ENCODE assay signal across 9 mouse cellular contexts in the genomic region with DNA sequence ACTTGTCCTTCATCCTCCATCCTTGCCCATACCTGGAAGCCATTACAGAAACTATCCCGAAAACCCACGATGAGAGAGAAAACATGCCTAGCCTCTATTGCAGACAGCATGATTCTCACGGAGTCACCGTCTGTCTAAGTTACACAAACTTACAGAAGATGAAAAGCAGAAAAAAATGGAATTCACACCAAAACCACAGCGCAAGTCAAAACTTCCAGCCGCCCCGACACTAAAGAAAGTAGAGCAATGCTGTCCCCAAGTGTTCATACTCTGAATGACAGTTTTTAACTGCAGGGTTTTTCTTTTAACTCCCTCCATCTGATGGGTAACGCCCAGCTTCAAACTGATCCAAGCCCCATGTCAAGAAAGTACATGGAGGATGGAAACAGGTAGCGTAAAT. TPM values are rescaled to one million over a fixed set of nuclear protein-coding genes. Genes with fewer than 3 reads are reported as not detected.
DNase-seq lines count a peak whose midpoint lies in the region; ATAC-seq lines count a peak whose summit lies in the region.
"Had no signal": no experiment of that assay in that cellular context is flagged by ENCODE, and none has a peak within 500 bp of the region (broad histone marks: within the 10 kb centered on the region; RNA-seq: fewer than 3 reads in every experiment).

No protein-coding gene starts in this region.

- no peak for ATAC-seq in heart, embryonic 11.5 days (replicated peaks; ENCODE audit: insufficient number of reproducible peaks, low FRiP score, low TSS enrichment)
- no peak for ATAC-seq in kidney, embryonic 15.5 days (replicated peaks; ENCODE audit: low FRiP score)
- ATAC-seq in lung, embryonic 15.5 days (ENCODE audit: borderline replicate concordance, extremely low read depth, low FRiP score, low TSS enrichment), result no peak
- no peak for ATAC-seq in stomach, embryonic 16.5 days (ENCODE audit: insufficient read depth, low FRiP score)

- H3K9me3 ChIP-seq in heart, embryonic 11.5 days (replicated peaks; ENCODE audit: control insufficient read depth, low read length), result no peaks in the 10 kb centered on the region
- no peaks in the 10 kb centered on the region for H3K9me3 ChIP-seq in kidney, embryonic 15.5 days (replicated peaks)
- H3K9me3 ChIP-seq in lung, embryonic 15.5 days, result no peaks in the 10 kb centered on the region
- H3K9me3 ChIP-seq in stomach, embryonic 16.5 days (replicated peaks; ENCODE audit: control insufficient read depth, low read length), result no peaks in the 10 kb centered on the region

- WGBS in heart, embryonic 11.5 days (ENCODE audit: insufficient replicate concordance), result 25% methylated on average over 9 of the region's 9 CpGs
- WGBS in kidney, embryonic 15.5 days, result 21% methylated on average over 9 of the region's 9 CpGs
- whole genome bisulfite sequencing in lung, embryonic 15.5 days, result 21% methylated on average over 9 of the region's 9 CpGs
- WGBS in stomach, embryonic 16.5 days, result 25% methylated on average over 9 of the region's 9 CpGs

- no peaks in the 10 kb centered on the region for H3K36me3 ChIP-seq in heart, embryonic 11.5 days (ENCODE audit: control insufficient read depth, insufficient read depth, low read length)
- H3K36me3 ChIP-seq in kidney, embryonic 15.5 days, result no peaks in the 10 kb centered on the region
- no peaks in the 10 kb centered on the region for H3K36me3 ChIP-seq in lung, embryonic 15.5 days
- no peaks in the 10 kb centered on the region for H3K36me3 ChIP-seq in stomach, embryonic 16.5 days (ENCODE audit: control insufficient read depth, insufficient read depth, low read length)

- peak; percentile 50 to 78 for DNase-seq in heart, adult 18-20 months
- DNase-seq in B cell, adult 2 months, result peak; percentile 58 to 63
- peak; percentile 65 for DNase-seq in adrenal gland, postnatal 14 days
- peak; percentile 61 for DNase-seq in fibroblast of lung, adult 2 months (ENCODE audit: low read depth)

- no peak overlapping the region for H3K9ac ChIP-seq in heart, embryonic 11.5 days (ENCODE audit: low read depth, low read length)
- no peak overlapping the region for H3K9ac ChIP-seq in kidney, embryonic 15.5 days
- no peak overlapping the region for H3K9ac ChIP-seq in lung, embryonic 15.5 days
- H3K9ac ChIP-seq in stomach, embryonic 16.5 days (ENCODE audit: low read length), result no peak overlapping the region

- no peak overlapping the region for H3K27ac ChIP-seq in heart, embryonic 11.5 days (ENCODE audit: low read depth, low read length)
- H3K27ac ChIP-seq in kidney, embryonic 15.5 days, result no peak overlapping the region
- no peak overlapping the region for H3K27ac ChIP-seq in lung, embryonic 15.5 days
- no peak overlapping the region for H3K27ac ChIP-seq in stomach, embryonic 16.5 days (ENCODE audit: low read length)
- H3K27ac ChIP-seq: macrophage had no signal

- no peak overlapping the region for H3K4me3 ChIP-seq in heart, embryonic 11.5 days (ENCODE audit: low read depth, low read length)
- no peak overlapping the region for H3K4me3 ChIP-seq in kidney, embryonic 15.5 days (replicated peaks)
- no peak overlapping the region for H3K4me3 ChIP-seq in lung, embryonic 15.5 days
- H3K4me3 ChIP-seq in stomach, embryonic 16.5 days (replicated peaks; ENCODE audit: low read length), result no peak overlapping the region; the same call in 1 of the 2 replicates

- H3K4me2 ChIP-seq in heart, embryonic 11.5 days, result no peak overlapping the region
- H3K4me2 ChIP-seq in kidney, embryonic 15.5 days, result peak overlapping the region; percentile 27; the same call in 1 of the 2 replicates
- H3K4me2 ChIP-seq in lung, embryonic 15.5 days, result 0 out of 2 replicates have a peak overlapping the region, but pooled peaks have one; percentile 18
- H3K4me2 ChIP-seq in stomach, embryonic 16.5 days (ENCODE audit: low read depth, low read length), result peak overlapping the region; percentile 19; the same call in 1 of the 2 replicates

- no peaks in the 10 kb centered on the region for H3K4me1 ChIP-seq in heart, embryonic 11.5 days (ENCODE audit: control insufficient read depth, insufficient read depth, low read length)
- no peaks in the 10 kb centered on the region for H3K4me1 ChIP-seq in kidney, embryonic 15.5 days
- H3K4me1 ChIP-seq in lung, embryonic 15.5 days, result peaks cover 15% of the 10 kb centered on the region; the same call in 1 of the 2 replicates
- no peaks in the 10 kb centered on the region for H3K4me1 ChIP-seq in stomach, embryonic 16.5 days (ENCODE audit: control insufficient read depth, insufficient read depth, low read length)

- no peaks in the 10 kb centered on the region for H3K27me3 ChIP-seq in heart, embryonic 11.5 days (ENCODE audit: control insufficient read depth, insufficient read depth, low read length)
- 0 out of 2 replicates have a peak, but pooled peaks cover 7% of the 10 kb centered on the region for H3K27me3 ChIP-seq in kidney, embryonic 15.5 days
- H3K27me3 ChIP-seq in lung, embryonic 15.5 days, result no peaks in the 10 kb centered on the region
- H3K27me3 ChIP-seq in stomach, embryonic 16.5 days (ENCODE audit: control insufficient read depth, insufficient read depth, low read length), result no peaks in the 10 kb centered on the region

RNA-seq across cellular contexts. Expression of a gene that starts 39.6 kb away (rescaled TPM):
- total RNA-seq in heart, adult 18-20 months (2021), result 100 to 1,000 TPM; 275 to 331 TPM
- 205 TPM in 2 replicates for polyA plus RNA-seq in heart, embryonic 11.5 days (2014; fragmentation: Nextera tagmentation; extraction: Ambion mirVana)
- total RNA-seq in adrenal gland, postnatal 14 days (2021), result 151 and 180 TPM in 2 replicates
- polyA plus RNA-seq in kidney, embryonic 15.5 days (2015; fragmentation: Nextera tagmentation; extraction: Ambion mirVana), result 184 and 190 TPM in 2 replicates
- polyA plus RNA-seq in lung, embryonic 15.5 days (2015; fragmentation: Nextera tagmentation; extraction: Ambion mirVana), result 146 and 154 TPM in 2 replicates
- 122 and 130 TPM in 2 replicates for polyA plus RNA-seq in stomach, embryonic 16.5 days (2015; fragmentation: Nextera tagmentation; extraction: Ambion mirVana)
